Mouse (Mus musculus) midbrain, embryonic 14.5 days (tissue): ENCODE data around the gene Psmd2. TPM values are rescaled to one million over a fixed set of nuclear protein-coding genes. Genes with fewer than 3 reads are reported as not detected.

ENCODE experiments used
- ATAC-seq: fragments of 200-750 bp; cut with Nextera tagmentation; 2 replicates; pipeline ENCODE4 v1.8.0; 2017; ENCODE audit warnings: moderate number of reproducible peaks, moderate library complexity; ENCODE audit not compliant: low FRiP score, low TSS enrichment
- DNase-seq: peaks from one replicate; pipeline ENCODE4 v3.0.0-alpha.2; 2015
- H3K27ac ChIP-seq: fragments of 300-500 bp; sonication (generic); replicated peaks from 2 replicates; pipeline ENCODE4 v1.5.1; 2014; ENCODE audit warnings: mild to moderate bottlenecking, low read depth, low read length, moderate library complexity
- H3K27me3 ChIP-seq: fragments of 300-500 bp; sonication (generic); 2 replicates; pipeline ENCODE4 v1.6.1; 2014; ENCODE audit warnings: low read length, control low read depth, mixed read lengths; ENCODE audit not compliant: control insufficient read depth, insufficient read depth
- H3K36me3 ChIP-seq: fragments of 300-500 bp; sonication (generic); 2 replicates; pipeline ENCODE4 v1.6.1; 2014; ENCODE audit warnings: low read length, control low read depth; ENCODE audit not compliant: control insufficient read depth, insufficient read depth
- H3K4me1 ChIP-seq: fragments of 300-500 bp; sonication (generic); 2 replicates; pipeline ENCODE4 v1.6.1; 2014; ENCODE audit warnings: mild to moderate bottlenecking, antibody characterized with exemption, low read length, control low read depth; ENCODE audit not compliant: control insufficient read depth, insufficient read depth
- H3K4me2 ChIP-seq: fragments of 300-500 bp; sonication (generic); 2 replicates; pipeline ENCODE4 v1.6.1; 2014; ENCODE audit warnings: mild to moderate bottlenecking, low read length, moderate library complexity
- H3K4me3 ChIP-seq: fragments of 300-500 bp; sonication (generic); replicated peaks from 2 replicates; pipeline ENCODE4 v1.5.1; 2014; ENCODE audit warnings: low read depth, low read length
- H3K9ac ChIP-seq: fragments of 300-500 bp; sonication (generic); replicated peaks from 2 replicates; pipeline ENCODE4 v1.6.1; 2014; ENCODE audit warnings: mild to moderate bottlenecking, low read length, moderate library complexity
- H3K9me3 ChIP-seq: fragments of 300-500 bp; sonication (generic); 2 replicates; pipeline ENCODE4 v1.6.1; 2016; ENCODE audit warnings: low read length, control low read depth, mixed read lengths; ENCODE audit not compliant: control insufficient read depth
- WGBS: fragments of 180-500 bp; shearing (Covaris S2); extraction: QIAGEN DNeasy Blood & Tissue Kit; methylation state at CpG from one replicate; pipeline ENCODE4 v1.1.7; 2014; 5-methylcytosine and 5-hydroxymethylcytosine counted together
- polyA plus RNA-seq: library from polyadenylated mRNA; unstranded; fragments of >200 nt; fragmentation: Nextera tagmentation; extraction: Ambion mirVana; gene quantifications from 2 replicates; pipeline ENCODE4 v1.2.1, GENCODE M21; 2014

Gene Psmd2
- polyA plus RNA-seq, 1 experiment from 2014 or later: 366 TPM

- ATAC-seq: peak; percentile 60; the same call in 1 of the 2 replicates
- 4% methylated on average over 8 of the region's 8 CpGs for WGBS
- DNase-seq: peak; percentile 84
- H3K27me3 ChIP-seq: no peaks in the 10 kb centered on the region
- peak overlapping the region; percentile 61; the same call in 1 of the 2 replicates for H3K27ac ChIP-seq
- H3K9me3 ChIP-seq: no peaks in the 10 kb centered on the region
- H3K36me3 ChIP-seq: peaks cover 65% of the 10 kb centered on the region
- no peak overlapping the region; the same call in 1 of the 2 replicates for H3K4me2 ChIP-seq
- no peak overlapping the region for H3K4me3 ChIP-seq
- H3K9ac ChIP-seq: no peak overlapping the region
- H3K4me1 ChIP-seq: peaks cover 14% of the 10 kb centered on the region
Observed at GRCm38 (mm10) chr16:20702522-20702893, 51.1 kb downstream of the Psmd2 start.

GRCm38 (mm10) chr16:20703071-20703470, 51.6 kb downstream of the Psmd2 start:
- H3K4me3 ChIP-seq: no peak overlapping the region
- H3K9ac ChIP-seq: no peak overlapping the region
- H3K4me2 ChIP-seq: no peak overlapping the region
- no peaks in the 10 kb centered on the region for H3K27me3 ChIP-seq
- DNase-seq (no peak), ATAC-seq (no peak)
- 94% methylated on average over 10 of the region's 10 CpGs for WGBS
- H3K9me3 ChIP-seq: no peaks in the 10 kb centered on the region
- no peak overlapping the region for H3K27ac ChIP-seq
- peaks cover 70% of the 10 kb centered on the region for H3K36me3 ChIP-seq
- H3K4me1 ChIP-seq: peaks cover 14% of the 10 kb centered on the region

- Histone ChIP-seq H3K9ac (no peak overlapping the region), H3K27ac (no peak overlapping the region), H3K36me3 (peaks cover 76% of the 10 kb centered on the region), H3K4me1 (peaks cover 14% of the 10 kb centered on the region), H3K4me3 (no peak overlapping the region), H3K4me2 (no peak overlapping the region), H3K27me3 (no peaks in the 10 kb centered on the region), H3K9me3 (no peaks in the 10 kb centered on the region)
- DNase-seq (no peak), ATAC-seq (no peak)
- 96% methylated on average over 6 of the region's 6 CpGs for WGBS
Observed at GRCm38 (mm10) chr16:20703699-20704400, 52.4 kb downstream of the Psmd2 start.

- H3K4me2 ChIP-seq: no peak overlapping the region
- H3K36me3 ChIP-seq: peaks cover 75% of the 10 kb centered on the region
- no peaks in the 10 kb centered on the region for H3K27me3 ChIP-seq
- DNase-seq (no peak), ATAC-seq (no peak)
- no peaks in the 10 kb centered on the region for H3K9me3 ChIP-seq
- no peak overlapping the region for H3K4me3 ChIP-seq
- no peak overlapping the region for H3K9ac ChIP-seq
- peaks cover 14% of the 10 kb centered on the region for H3K4me1 ChIP-seq
- 85% methylated on average over 3 of the region's 3 CpGs for WGBS
- H3K27ac ChIP-seq: no peak overlapping the region
Observed at GRCm38 (mm10) chr16:20705786-20706185, 54.3 kb downstream of the Psmd2 start.

- no peak overlapping the region for H3K4me3 ChIP-seq
- no peaks in the 10 kb centered on the region for H3K9me3 ChIP-seq
- H3K36me3 ChIP-seq: peaks cover 77% of the 10 kb centered on the region
- H3K4me1 ChIP-seq: peaks cover 13% of the 10 kb centered on the region
- 94% methylated on average over 2 of the region's 2 CpGs for WGBS
- no peak overlapping the region for H3K4me2 ChIP-seq
- DNase-seq (no peak), ATAC-seq (no peak)
- no peaks in the 10 kb centered on the region for H3K27me3 ChIP-seq
- no peak overlapping the region for H3K27ac ChIP-seq
- no peak overlapping the region for H3K9ac ChIP-seq
Observed at GRCm38 (mm10) chr16:20706407-20707055, 55.1 kb downstream of the Psmd2 start.

GRCm38 (mm10) chr16:20708220-20708938, 56.9 kb downstream of the Psmd2 start:
- Histone ChIP-seq H3K4me1 (no peaks in the 10 kb centered on the region), H3K9me3 (no peaks in the 10 kb centered on the region), H3K27ac (no peak overlapping the region), H3K36me3 (peaks cover 87% of the 10 kb centered on the region), H3K27me3 (no peaks in the 10 kb centered on the region), H3K9ac (no peak overlapping the region), H3K4me3 (no peak overlapping the region), H3K4me2 (no peak overlapping the region)
- no peak for DNase-seq
- ATAC-seq: no peak
- WGBS: 92% methylated on average over 21 of the region's 21 CpGs

- 71% methylated on average over 19 of the region's 19 CpGs for WGBS
Observed at GRCm38 (mm10) chr16:20708939-20709734, 57.7 kb downstream of the Psmd2 start.

GRCm38 (mm10) chr16:20710370-20710769, 58.9 kb downstream of the Psmd2 start:
- ATAC-seq (no peak), DNase-seq (no peak)
- Histone ChIP-seq H3K4me3 (no peak overlapping the region), H3K27me3 (no peaks in the 10 kb centered on the region), H3K4me1 (peaks cover 16% of the 10 kb centered on the region), H3K27ac (no peak overlapping the region), H3K9me3 (no peaks in the 10 kb centered on the region), H3K9ac (no peak overlapping the region), H3K4me2 (no peak overlapping the region), H3K36me3 (peaks cover 73% of the 10 kb centered on the region)
- WGBS: 94% methylated on average over 11 of the region's 11 CpGs

More at GRCm38 (mm10) chr16:20708939-20709734, 57.7 kb downstream of the Psmd2 start:
- ATAC-seq: peak; percentile 53; the same call in 1 of the 2 replicates
- H3K9me3 ChIP-seq: no peaks in the 10 kb centered on the region
- no peak overlapping the region for H3K9ac ChIP-seq
- H3K4me3 ChIP-seq: no peak overlapping the region
- peak; percentile 84 for DNase-seq
- no peak overlapping the region for H3K4me2 ChIP-seq
- peaks cover 80% of the 10 kb centered on the region for H3K36me3 ChIP-seq
- H3K4me1 ChIP-seq: peaks cover 5% of the 10 kb centered on the region
- H3K27me3 ChIP-seq: no peaks in the 10 kb centered on the region
- H3K27ac ChIP-seq: no peak overlapping the region
